Mouse (Mus musculus): ENCODE measurements around the gene Lrrn4cl. TPM values are rescaled to one million over a fixed set of nuclear protein-coding genes. Genes with fewer than 3 reads are reported as not detected.
"Not testable (repeated sequence)": the region's sequence is repeated elsewhere in the genome, so short reads cannot be mapped to it uniquely, and the experiment has no call there.

The Lrrn4cl gene
- polyA plus RNA-seq, 1 experiment: 0.85 TPM

GRCm38 (mm10) chr19:8853117-8853516, 2.5 kb downstream of the Lrrn4cl start:
- TF ChIP-seq CTCF (IDR thresholded peaks at IDR 0.05; ENCODE audit: borderline replicate concordance, insufficient read depth, low read depth, low read length) (no peak), POLR2A (IDR thresholded peaks at IDR 0.05; ENCODE audit: borderline replicate concordance, insufficient read depth, low read length) (no peak)
- Histone ChIP-seq H3K4me1 (ENCODE audit: control insufficient read depth, insufficient read depth, low read length) (no peaks in the 10 kb centered on the region), H3K27ac (ENCODE audit: insufficient read depth, low read length) (no peak overlapping the region), H3K27me3 (ENCODE audit: control insufficient read depth, insufficient read depth, low read length) (no peaks in the 10 kb centered on the region), H3K4me3 (replicated peaks; ENCODE audit: insufficient read depth, low read depth, low read length) (no peak overlapping the region)
- DNase-seq: no peak
- WGBS: 46% methylated on average over 3 of the region's 3 CpGs

DNA sequence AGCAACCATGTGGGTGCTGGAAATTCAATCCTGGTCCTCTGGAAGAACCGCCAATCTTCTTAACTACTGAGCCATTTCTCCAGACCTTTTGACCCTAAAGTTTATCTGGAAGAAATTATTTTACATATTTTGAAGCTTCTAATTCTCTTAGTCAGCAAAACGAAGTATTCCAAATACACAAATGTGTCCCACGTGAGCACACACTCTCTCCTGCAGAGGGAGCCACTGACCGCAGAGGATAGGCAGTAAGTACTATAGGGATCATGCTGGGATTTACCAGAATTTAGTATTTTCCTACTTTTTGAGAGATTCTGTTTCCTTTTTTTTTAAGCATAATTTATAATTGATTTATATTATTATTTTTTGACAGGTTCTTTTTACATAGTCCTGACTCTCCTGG, 7.1 kb downstream of the Lrrn4cl start:
- no peak for DNase-seq
- H3K27ac ChIP-seq (ENCODE audit: insufficient read depth, low read length): no peak overlapping the region
- WGBS: 32% methylated on average over 4 of the region's 4 CpGs
- TF ChIP-seq CTCF (IDR thresholded peaks at IDR 0.05; ENCODE audit: borderline replicate concordance, insufficient read depth, low read depth, low read length): peak; percentile 59; the same call in 1 of the 2 replicates
- TF ChIP-seq POLR2A (IDR thresholded peaks at IDR 0.05; ENCODE audit: borderline replicate concordance, insufficient read depth, low read length): no peak
- no peak overlapping the region for H3K4me3 ChIP-seq (replicated peaks; ENCODE audit: insufficient read depth, low read depth, low read length)
- H3K4me1 ChIP-seq (ENCODE audit: control insufficient read depth, insufficient read depth, low read length): no peaks in the 10 kb centered on the region
- no peaks in the 10 kb centered on the region for H3K27me3 ChIP-seq (ENCODE audit: control insufficient read depth, insufficient read depth, low read length)

DNA sequence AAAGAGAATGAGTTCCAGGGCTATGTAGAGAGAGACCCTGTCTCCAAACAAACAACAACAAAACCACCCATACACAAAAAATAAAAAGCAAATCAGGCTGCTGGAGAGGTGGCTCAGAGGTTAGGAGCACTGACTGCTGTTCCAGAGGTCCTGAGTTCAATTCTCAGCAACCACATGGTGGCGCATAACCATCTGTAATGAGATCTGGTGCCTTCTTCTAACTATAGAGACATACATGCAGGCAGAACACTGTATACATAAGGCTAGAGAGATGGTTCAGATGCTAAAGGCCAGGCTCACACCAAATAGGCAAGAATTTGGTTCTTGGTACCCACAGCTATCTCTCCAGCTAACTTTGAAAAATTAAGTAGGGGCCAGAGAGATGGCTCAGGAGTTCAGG, 8.4 kb downstream of the Lrrn4cl start:
- Histone ChIP-seq H3K4me1 (ENCODE audit: control insufficient read depth, insufficient read depth, low read length) (no peaks in the 10 kb centered on the region), H3K27ac (ENCODE audit: insufficient read depth, low read length) (no peak overlapping the region), H3K4me3 (replicated peaks; ENCODE audit: insufficient read depth, low read depth, low read length) (no peak overlapping the region), H3K27me3 (ENCODE audit: control insufficient read depth, insufficient read depth, low read length) (no peaks in the 10 kb centered on the region)
- no peak for DNase-seq
- 34% methylated on average over 1 of the region's 1 CpGs for WGBS
- no peak for TF ChIP-seq CTCF (IDR thresholded peaks at IDR 0.05; ENCODE audit: borderline replicate concordance, insufficient read depth, low read depth, low read length)
- TF ChIP-seq POLR2A (IDR thresholded peaks at IDR 0.05; ENCODE audit: borderline replicate concordance, insufficient read depth, low read length): no peak

DNA sequence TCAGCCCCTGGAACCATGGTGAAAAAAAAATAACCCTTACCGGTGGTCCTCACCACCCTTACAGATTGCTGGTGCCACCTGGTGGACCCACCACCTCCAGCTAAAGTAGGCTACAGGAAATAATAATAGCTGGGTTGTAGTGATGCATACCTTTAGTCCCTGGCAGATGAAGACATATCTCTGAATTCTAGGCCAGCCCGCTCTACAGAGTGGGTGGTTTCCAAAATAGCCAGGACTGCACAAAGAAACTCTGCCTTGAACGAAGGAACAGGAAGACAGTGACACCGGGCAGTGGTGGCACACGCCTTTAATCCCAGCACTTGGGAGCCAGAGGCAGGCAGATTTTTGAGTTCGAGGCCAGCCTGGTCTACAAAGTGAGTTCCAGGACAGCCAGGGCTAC, 13.7 kb downstream of the Lrrn4cl start:
- WGBS: 80% methylated on average over 6 of the region's 6 CpGs
- DNase-seq: no peak

GRCm38 (mm10) chr19:8870381-8870780, 19.8 kb downstream of the Lrrn4cl start:
- H3K4me3 ChIP-seq (replicated peaks; ENCODE audit: insufficient read depth, low read depth, low read length); DNase-seq; H3K4me1 ChIP-seq (ENCODE audit: control insufficient read depth, insufficient read depth, low read length); H3K27me3 ChIP-seq (ENCODE audit: control insufficient read depth, insufficient read depth, low read length); H3K27ac ChIP-seq (ENCODE audit: insufficient read depth, low read length): not testable (repeated sequence)
- 75% methylated on average over 3 of the region's 3 CpGs for WGBS

More for the DNA sequence above, 13.7 kb downstream of the Lrrn4cl start:
- Histone ChIP-seq H3K4me1 (ENCODE audit: control insufficient read depth, insufficient read depth, low read length) (no peaks in the 10 kb centered on the region), H3K27me3 (ENCODE audit: control insufficient read depth, insufficient read depth, low read length) (no peaks in the 10 kb centered on the region), H3K4me3 (replicated peaks; ENCODE audit: insufficient read depth, low read depth, low read length) (no peak overlapping the region), H3K27ac (ENCODE audit: insufficient read depth, low read length) (no peak overlapping the region)
- TF ChIP-seq POLR2A (IDR thresholded peaks at IDR 0.05; ENCODE audit: borderline replicate concordance, insufficient read depth, low read length) (no peak), CTCF (IDR thresholded peaks at IDR 0.05; ENCODE audit: borderline replicate concordance, insufficient read depth, low read depth, low read length) (no peak)

DNA sequence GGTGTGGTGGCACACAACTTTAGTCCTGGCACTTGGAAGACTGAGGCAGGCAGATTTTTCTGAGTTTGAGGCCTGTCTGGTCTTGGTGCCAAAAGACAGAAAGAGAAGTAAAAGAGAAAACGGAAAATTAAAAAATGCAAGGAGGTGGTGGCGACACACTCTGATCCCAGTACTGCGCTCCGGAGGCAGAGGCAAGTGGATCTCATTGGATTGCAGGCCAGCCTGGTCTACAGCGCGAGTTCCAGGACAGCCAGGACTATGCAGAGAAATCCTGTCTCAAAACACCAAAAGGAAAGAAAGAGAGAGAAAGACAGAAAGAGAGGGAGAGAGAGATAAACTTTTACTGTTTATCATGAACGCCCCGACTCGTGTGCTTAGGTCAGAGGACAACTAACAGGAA, 20.3 kb downstream of the Lrrn4cl start:
- WGBS: 45% methylated on average over 9 of the region's 9 CpGs
- Histone ChIP-seq H3K27me3 (ENCODE audit: control insufficient read depth, insufficient read depth, low read length) (no peaks in the 10 kb centered on the region), H3K4me3 (replicated peaks; ENCODE audit: insufficient read depth, low read depth, low read length) (peak overlapping the region; percentile 75), H3K27ac (ENCODE audit: insufficient read depth, low read length) (no peak overlapping the region), H3K4me1 (ENCODE audit: control insufficient read depth, insufficient read depth, low read length) (no peaks in the 10 kb centered on the region; the same call in 1 of the 2 replicates)
- no peak for DNase-seq
- TF ChIP-seq CTCF (IDR thresholded peaks at IDR 0.05; ENCODE audit: borderline replicate concordance, insufficient read depth, low read depth, low read length) (no peak), POLR2A (IDR thresholded peaks at IDR 0.05; ENCODE audit: borderline replicate concordance, insufficient read depth, low read length) (no peak)

- Histone ChIP-seq H3K27me3 (ENCODE audit: control insufficient read depth, insufficient read depth, low read length) (no peaks in the 10 kb centered on the region), H3K4me1 (ENCODE audit: control insufficient read depth, insufficient read depth, low read length) (no peaks in the 10 kb centered on the region; the same call in 1 of the 2 replicates), H3K4me3 (replicated peaks; ENCODE audit: insufficient read depth, low read depth, low read length) (peak within 1 kb of the TSS; percentile 75), H3K27ac (ENCODE audit: insufficient read depth, low read length) (peak within 1 kb of the TSS; percentile 54; the same call in 1 of the 2 replicates)
- TF ChIP-seq POLR2A (IDR thresholded peaks at IDR 0.05; ENCODE audit: borderline replicate concordance, insufficient read depth, low read length) (peak; percentile 42; the same call in 1 of the 2 replicates), CTCF (IDR thresholded peaks at IDR 0.05; ENCODE audit: borderline replicate concordance, insufficient read depth, low read depth, low read length) (no peak)
- under 1% methylated on average over 59 of the region's 59 CpGs for WGBS
- peak; percentile 97 to 98 for DNase-seq
Observed at GRCm38 (mm10) chr19:8871267-8872186, 21.0 kb downstream of the Lrrn4cl start, which contains the start of gene Ubxn1. Ubxn1 (plus strand) TSS chr19:8871496.

- H3K4me3 ChIP-seq (replicated peaks; ENCODE audit: insufficient read depth, low read depth, low read length): peak overlapping the region; percentile 75
- no peak for TF ChIP-seq CTCF (IDR thresholded peaks at IDR 0.05; ENCODE audit: borderline replicate concordance, insufficient read depth, low read depth, low read length)
- DNase-seq: no peak
- H3K4me1 ChIP-seq (ENCODE audit: control insufficient read depth, insufficient read depth, low read length): no peaks in the 10 kb centered on the region; the same call in 1 of the 2 replicates
- WGBS: 72% methylated on average over 10 of the region's 10 CpGs
- H3K27me3 ChIP-seq (ENCODE audit: control insufficient read depth, insufficient read depth, low read length): no peaks in the 10 kb centered on the region
- no peak overlapping the region for H3K27ac ChIP-seq (ENCODE audit: insufficient read depth, low read length)
Observed at GRCm38 (mm10) chr19:8872266-8872840, 21.8 kb downstream of the Lrrn4cl start.
